Mouse (Mus musculus) frontal cortex, adult (tissue): ENCODE measurements at regions not wholly inside any gene's neighbourhood (a gene's known extent, or its start where the extent isn't known, plus 50 kb on each side); places are given as distances from the start of the nearest gene placed in this dataset.

Experiments
- ATAC-seq: cut with Nextera tagmentation; 2 replicates; pipeline ENCODE4 v1.9.2; 2017; ENCODE audit warnings: mild to moderate bottlenecking, moderate library complexity, mixed read lengths; ENCODE audit not compliant: low TSS enrichment

- ATAC-seq, result no peak
Observed at GRCm38 (mm10) chrX:11795010-11795409, 365.1 kb downstream of the Bcor start.

- 0 out of 2 replicates have a peak, but pooled peaks have one; percentile 21 for ATAC-seq
Observed at GRCm38 (mm10) chrX:11797870-11798269, 362.3 kb downstream of the Bcor start.

GRCm38 (mm10) chrX:11798326-11798725 lies 361.8 kb downstream of the Bcor start:
- no peak for ATAC-seq

- peak; percentile 93 for ATAC-seq
Observed at GRCm38 (mm10) chrX:11800400-11800941, 359.7 kb downstream of the Bcor start.

- ATAC-seq, result no peak
Observed at GRCm38 (mm10) chrX:11801208-11801607, 358.9 kb downstream of the Bcor start.

GRCm38 (mm10) chrX:11801621-11802020 lies 358.5 kb downstream of the Bcor start:
- no peak for ATAC-seq

- no peak for ATAC-seq
Observed at GRCm38 (mm10) chrX:11802074-11802899, 357.9 kb downstream of the Bcor start.

GRCm38 (mm10) chrX:11803239-11803638 lies 356.9 kb downstream of the Bcor start:
- ATAC-seq, result no peak

- ATAC-seq, result peak; percentile 42; the same call in 1 of the 2 replicates
Observed at GRCm38 (mm10) chrX:11806896-11807252, 353.3 kb downstream of the Bcor start.

- ATAC-seq, result peak; percentile 56; the same call in 1 of the 2 replicates
Observed at GRCm38 (mm10) chrX:11807253-11807882, 352.8 kb downstream of the Bcor start.

- ATAC-seq, result 0 out of 2 replicates have a peak, but pooled peaks have one; percentile 3
Observed at GRCm38 (mm10) chrX:11807883-11808262, 352.3 kb downstream of the Bcor start.

- ATAC-seq, result no peak
Observed at GRCm38 (mm10) chrX:11808911-11809310, 351.2 kb downstream of the Bcor start.

GRCm38 (mm10) chrX:11814861-11815260 lies 345.3 kb downstream of the Bcor start:
- no peak for ATAC-seq

- ATAC-seq, result no peak
Observed at GRCm38 (mm10) chrX:11815864-11816263, 344.3 kb downstream of the Bcor start.

- ATAC-seq, result no peak
Observed at GRCm38 (mm10) chrX:11818634-11819033, 341.5 kb downstream of the Bcor start.

- ATAC-seq, result peak; percentile 18; the same call in 1 of the 2 replicates
Observed at GRCm38 (mm10) chrX:11821165-11821564, 339.0 kb downstream of the Bcor start.

- ATAC-seq, result peak; percentile 93
Observed at GRCm38 (mm10) chrX:11821880-11822768, 338.0 kb downstream of the Bcor start.

GRCm38 (mm10) chrX:11825948-11826347 lies 334.2 kb downstream of the Bcor start:
- no peak for ATAC-seq

GRCm38 (mm10) chrX:11826737-11827408 lies 333.3 kb downstream of the Bcor start:
- ATAC-seq, result no peak

- no peak for ATAC-seq
Observed at GRCm38 (mm10) chrX:11829411-11830002, 330.6 kb downstream of the Bcor start.

- ATAC-seq, result peak; percentile 47; the same call in 1 of the 2 replicates
Observed at GRCm38 (mm10) chrX:11837566-11837965, 322.6 kb downstream of the Bcor start.
